Mouse (Mus musculus): Measurements from ENCODE around the gene 4933402N22Rik. TPM values are rescaled to one million over a fixed set of nuclear protein-coding genes. Genes with fewer than 3 reads are reported as not detected.
"Not testable (repeated sequence)": the region's sequence is repeated elsewhere in the genome, so short reads cannot be mapped to it uniquely, and the experiment has no call there.

The 4933402N22Rik gene
- polyA plus RNA-seq (2014; fragmentation: Nextera tagmentation; extraction: Ambion mirVana), result not detected in 2 replicates

GRCm38 (mm10) chr5:11917743-11918142 is at the start of gene 4933402N22Rik:
TSS of gene 4933402N22Rik (plus strand) at chr5:11918043.
- H3K4me3 ChIP-seq (ENCODE audit: low read depth, low read length); H3K27me3 ChIP-seq (replicated peaks; ENCODE audit: control insufficient read depth, insufficient read depth, low read length); H3K36me3 ChIP-seq (ENCODE audit: control insufficient read depth, insufficient read depth, low read length); ATAC-seq; H3K4me2 ChIP-seq (ENCODE audit: low read length); H3K9me3 ChIP-seq (replicated peaks; ENCODE audit: control insufficient read depth, low read length); H3K4me1 ChIP-seq (ENCODE audit: control insufficient read depth, insufficient read depth, low read length); DNase-seq (ENCODE audit: low spot score); H3K27ac ChIP-seq (ENCODE audit: low read depth, low read length); H3K9ac ChIP-seq (ENCODE audit: low read length): not testable (repeated sequence)
- no CpG with 5 or more reads among the region's 2 CpGs for WGBS

- not testable (repeated sequence) for DNase-seq (ENCODE audit: low spot score); H3K4me2 ChIP-seq (ENCODE audit: low read length); H3K4me1 ChIP-seq (ENCODE audit: control insufficient read depth, insufficient read depth, low read length); H3K27me3 ChIP-seq (replicated peaks; ENCODE audit: control insufficient read depth, insufficient read depth, low read length); H3K36me3 ChIP-seq (ENCODE audit: control insufficient read depth, insufficient read depth, low read length); H3K4me3 ChIP-seq (ENCODE audit: low read depth, low read length); H3K9ac ChIP-seq (ENCODE audit: low read length); ATAC-seq; H3K9me3 ChIP-seq (replicated peaks; ENCODE audit: control insufficient read depth, low read length); H3K27ac ChIP-seq (ENCODE audit: low read depth, low read length)
- 92% methylated on average over 2 of the region's 2 CpGs for WGBS
These were observed 5.9 kb downstream of the 4933402N22Rik start for GRCm38 (mm10) chr5:11923790-11924189.

Other genes starting within 250 kb of the 4933402N22Rik start
- gene Gm8922, start 236.1 kb upstream of the 4933402N22Rik start, polyA plus RNA-seq (2014; fragmentation: Nextera tagmentation; extraction: Ambion mirVana), result not detected in 2 replicates
- not detected in 2 replicates for gene Gm8926, start 147.5 kb upstream of the 4933402N22Rik start, polyA plus RNA-seq (2014; fragmentation: Nextera tagmentation; extraction: Ambion mirVana)
- gene Gm6465, start 72.5 kb upstream of the 4933402N22Rik start, polyA plus RNA-seq (2014; fragmentation: Nextera tagmentation; extraction: Ambion mirVana), result not detected in 2 replicates

Measured in forebrain, embryonic 14.5 days (tissue).